Mouse (Mus musculus): ENCODE measurements around the gene Cpt1c.

The Cpt1c gene

DNA sequence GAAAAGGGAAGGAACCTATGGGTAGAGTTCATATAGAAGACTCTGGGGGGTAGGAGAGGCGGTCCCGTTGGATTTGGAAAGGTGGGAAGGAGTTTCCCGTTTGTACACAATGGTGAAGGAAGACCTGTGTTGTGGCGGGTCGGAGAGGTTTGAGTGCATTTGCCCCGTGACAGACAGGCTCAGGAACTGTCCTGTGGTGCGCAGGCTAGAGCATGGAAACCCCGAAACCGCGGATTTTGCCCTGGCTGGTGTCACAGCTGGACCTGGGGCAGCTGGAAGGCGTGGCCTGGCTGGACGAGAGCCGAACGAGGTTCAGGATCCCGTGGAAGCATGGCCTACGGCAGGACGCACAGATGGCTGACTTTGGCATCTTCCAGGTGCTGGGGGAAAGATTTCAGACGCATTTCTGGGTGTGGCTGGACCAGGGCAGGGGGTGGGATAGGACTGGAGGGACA lies 23.9 kb upstream of the Cpt1c start, which contains the start of gene Bcl2l12:
Gene Bcl2l12 (minus strand): TSS at position 212 of the 455 bp plus-strand sequence.
- no peak for DNase-seq

DNA sequence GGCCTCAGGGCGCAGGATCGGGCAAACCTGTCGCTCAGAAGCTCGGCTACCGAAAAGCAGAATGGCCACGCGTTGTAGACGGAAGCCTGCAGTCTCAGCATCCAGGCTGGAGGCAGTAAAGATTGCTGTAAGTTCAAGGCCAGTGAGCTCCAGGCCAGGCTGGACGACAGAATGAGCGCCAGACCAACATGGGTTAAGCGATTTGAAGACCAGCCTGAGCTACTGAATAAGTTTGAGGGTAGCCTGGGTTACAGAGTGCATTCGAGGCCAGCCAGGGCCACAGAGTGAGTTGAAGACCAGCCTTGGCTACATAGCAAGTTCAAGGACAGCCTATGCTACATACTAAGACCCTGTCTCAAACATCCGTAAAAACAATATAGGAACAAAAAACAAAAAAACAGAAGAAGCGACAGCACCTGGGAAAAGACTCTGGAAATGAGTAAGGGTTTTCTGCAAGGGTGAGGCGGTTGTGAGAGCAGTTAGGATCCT lies 23.3 kb upstream of the Cpt1c start:
- no peak for DNase-seq

DNA sequence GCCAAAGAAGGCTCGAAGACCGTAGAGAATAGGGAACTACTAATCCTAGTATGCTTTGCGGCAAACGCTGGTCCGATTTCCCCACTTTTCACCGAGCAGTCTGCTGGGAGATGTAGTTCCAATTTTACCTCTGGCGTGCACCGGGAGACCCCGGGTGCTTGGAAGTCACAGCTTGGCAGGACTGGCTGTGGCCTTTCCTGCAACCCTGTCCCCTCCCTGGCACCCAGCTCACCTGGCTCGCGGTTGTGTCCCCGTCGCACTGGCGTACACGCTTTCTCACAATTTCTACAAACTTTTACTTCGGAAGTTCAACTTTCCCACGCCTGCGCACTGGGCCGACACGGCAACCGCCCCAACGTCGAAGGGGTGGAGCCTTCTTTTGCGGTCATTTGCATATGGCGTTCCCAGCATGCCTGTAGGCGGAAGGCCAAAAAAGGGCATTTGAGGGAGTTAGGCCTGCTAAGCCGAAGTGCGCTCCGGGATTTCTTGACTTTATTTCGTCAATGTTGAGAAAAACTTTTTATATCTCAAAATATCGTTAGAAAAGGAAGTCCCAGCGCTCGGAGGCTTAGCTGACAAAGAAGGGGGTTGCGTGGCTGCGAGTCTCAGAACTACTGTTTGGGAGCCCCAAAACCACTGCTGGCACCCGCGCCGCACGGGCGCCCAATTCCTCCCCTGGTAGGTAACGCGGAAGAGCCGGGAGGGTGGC lies 22.7 kb upstream of the Cpt1c start, which contains the start of gene Irf3:
Gene Irf3 (plus strand): TSS at position 418 of the 709 bp plus-strand sequence.
- peak; percentile 94 for DNase-seq

DNA sequence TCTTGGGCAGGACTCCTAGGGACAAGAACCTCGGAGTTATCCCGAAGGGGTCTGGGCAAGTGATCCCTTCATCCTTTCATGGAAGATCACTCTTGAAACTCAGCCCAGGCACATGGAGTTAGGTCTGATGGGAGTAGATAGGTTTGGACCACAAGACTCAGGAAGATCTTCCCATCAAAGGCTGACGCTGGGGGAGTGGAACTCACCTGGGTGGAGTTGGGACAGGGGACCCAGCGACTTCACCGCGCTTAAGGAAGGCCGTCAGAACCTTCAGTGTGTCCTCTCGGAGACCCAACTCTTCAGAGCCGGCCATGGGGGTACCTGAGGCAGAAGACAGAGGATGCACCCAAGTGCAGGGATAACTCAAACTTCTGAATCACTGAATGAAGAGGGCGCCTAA lies 22.0 kb upstream of the Cpt1c start:
- DNase-seq, result no peak

DNA sequence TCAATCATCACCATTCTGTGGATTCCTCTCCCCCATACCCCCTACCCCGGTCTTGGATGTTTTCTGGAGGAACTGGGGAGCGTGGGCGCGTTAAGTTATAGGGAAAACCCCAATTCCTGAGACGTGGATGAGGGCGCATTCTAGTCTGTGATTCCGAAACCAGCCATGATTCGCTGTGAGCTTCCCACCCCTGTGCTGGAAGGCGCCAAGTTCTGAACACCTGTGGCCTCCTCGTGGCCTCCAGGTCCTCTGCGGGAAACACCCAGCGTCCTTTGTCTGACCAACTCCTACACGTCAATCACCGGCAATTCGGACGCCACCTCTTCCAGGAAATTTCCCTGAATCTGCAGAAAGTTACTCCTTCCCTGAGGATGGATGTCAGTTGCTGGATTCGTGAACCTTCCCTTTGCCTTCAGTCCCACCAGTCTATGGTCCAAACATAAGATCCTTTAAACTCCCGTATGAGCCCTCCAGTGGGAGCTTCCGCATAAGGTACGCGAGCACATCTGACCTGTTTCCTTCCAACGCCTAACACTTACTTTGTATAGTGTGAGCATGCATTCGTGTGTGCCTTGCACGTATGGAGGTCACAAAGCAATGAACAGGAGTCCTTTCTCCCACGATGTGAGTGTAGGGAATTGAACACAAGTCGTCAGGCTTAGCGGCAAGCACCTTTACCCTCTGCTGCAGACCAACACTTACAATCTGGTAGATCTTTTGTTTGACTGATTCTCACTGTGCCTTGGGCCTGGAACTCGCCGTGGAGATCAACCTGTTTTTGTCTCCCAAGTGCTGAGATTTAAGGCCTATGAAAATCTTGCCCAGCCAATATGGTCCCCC lies 12.4 kb upstream of the Cpt1c start:
- no peak for DNase-seq

DNA sequence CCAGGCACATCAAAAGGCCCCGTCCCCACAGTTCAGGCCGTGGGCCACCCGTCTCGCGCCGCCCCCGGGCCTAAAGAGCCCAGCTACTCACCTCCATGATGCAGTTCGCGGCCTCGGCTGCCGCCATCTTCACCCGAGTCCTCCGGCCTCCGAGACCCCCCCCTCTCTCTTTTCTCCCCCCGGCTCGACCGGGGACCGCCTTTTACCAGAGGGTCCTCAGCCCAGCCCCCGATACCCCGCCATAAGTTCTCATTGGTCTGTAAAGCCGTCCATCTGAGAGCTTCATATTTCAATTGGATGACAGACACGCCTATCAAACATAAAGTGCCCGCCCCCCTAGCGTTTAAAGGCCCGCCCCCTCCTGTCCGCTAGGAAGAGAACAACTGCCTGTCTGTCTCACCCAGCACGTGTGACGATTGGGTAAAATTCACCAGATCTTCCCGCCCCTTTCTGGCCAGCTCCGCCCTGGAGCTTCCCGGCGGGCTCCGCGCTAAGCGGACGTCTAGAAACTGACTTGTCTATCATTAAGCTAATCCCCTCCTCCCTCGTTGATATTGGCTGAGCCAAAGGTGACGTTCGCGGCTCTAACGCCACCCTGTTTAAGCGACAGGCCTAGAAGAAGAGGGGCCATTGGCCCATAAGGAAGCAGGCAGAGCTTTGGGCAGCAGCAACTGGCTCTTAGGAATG lies 11.7 kb upstream of the Cpt1c start, which contains the start of gene Prmt1:
Gene Prmt1 (minus strand): TSS at position 377 of the 687 bp plus-strand sequence.
- peak; percentile 98 for DNase-seq

DNA sequence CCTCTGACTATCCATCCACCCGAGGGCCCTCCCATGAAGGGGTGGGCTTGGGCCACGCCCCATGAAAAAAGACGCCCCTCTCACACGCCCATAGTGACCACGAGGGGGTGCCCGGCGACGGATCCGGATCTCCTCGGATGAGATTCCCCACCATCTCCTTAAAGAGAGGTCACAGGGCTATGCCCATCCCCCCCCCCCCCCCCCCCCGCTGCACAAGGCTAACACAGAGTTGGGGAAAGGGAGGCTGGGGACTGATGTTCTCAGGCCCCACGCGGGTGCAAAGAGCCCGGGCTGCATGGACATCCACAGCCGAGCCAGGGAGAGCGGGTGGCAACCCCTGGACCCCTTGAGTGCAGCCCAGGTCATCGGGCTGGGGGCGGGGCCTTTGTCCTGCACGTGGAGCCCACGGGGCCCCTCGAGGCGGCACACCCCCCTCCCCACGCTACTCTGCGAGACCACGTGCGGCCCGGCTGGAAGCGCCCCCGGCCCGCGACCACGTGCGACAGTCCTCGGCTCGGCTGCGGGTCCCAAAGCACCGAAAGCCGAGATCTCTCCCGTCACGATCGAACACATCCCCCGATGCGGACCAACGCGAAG lies 11.0 kb upstream of the Cpt1c start:
- peak; percentile 46 for DNase-seq

DNA sequence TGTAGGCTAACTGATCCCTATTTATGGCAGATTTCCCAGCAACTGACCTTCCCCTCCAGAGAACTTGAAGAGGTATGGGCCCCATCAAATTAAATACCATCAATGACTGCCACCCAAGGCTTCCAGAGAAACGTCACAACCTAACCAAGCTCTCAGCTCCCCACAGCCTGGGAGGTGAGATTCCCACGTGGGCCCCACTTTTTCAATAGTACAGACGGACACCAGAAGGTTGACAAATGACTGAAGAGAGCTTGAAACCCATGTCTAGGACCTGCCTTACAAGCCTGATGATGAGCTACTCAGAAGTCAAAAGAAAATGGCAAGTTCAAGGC lies 10.1 kb upstream of the Cpt1c start:
- DNase-seq, result no peak

DNA sequence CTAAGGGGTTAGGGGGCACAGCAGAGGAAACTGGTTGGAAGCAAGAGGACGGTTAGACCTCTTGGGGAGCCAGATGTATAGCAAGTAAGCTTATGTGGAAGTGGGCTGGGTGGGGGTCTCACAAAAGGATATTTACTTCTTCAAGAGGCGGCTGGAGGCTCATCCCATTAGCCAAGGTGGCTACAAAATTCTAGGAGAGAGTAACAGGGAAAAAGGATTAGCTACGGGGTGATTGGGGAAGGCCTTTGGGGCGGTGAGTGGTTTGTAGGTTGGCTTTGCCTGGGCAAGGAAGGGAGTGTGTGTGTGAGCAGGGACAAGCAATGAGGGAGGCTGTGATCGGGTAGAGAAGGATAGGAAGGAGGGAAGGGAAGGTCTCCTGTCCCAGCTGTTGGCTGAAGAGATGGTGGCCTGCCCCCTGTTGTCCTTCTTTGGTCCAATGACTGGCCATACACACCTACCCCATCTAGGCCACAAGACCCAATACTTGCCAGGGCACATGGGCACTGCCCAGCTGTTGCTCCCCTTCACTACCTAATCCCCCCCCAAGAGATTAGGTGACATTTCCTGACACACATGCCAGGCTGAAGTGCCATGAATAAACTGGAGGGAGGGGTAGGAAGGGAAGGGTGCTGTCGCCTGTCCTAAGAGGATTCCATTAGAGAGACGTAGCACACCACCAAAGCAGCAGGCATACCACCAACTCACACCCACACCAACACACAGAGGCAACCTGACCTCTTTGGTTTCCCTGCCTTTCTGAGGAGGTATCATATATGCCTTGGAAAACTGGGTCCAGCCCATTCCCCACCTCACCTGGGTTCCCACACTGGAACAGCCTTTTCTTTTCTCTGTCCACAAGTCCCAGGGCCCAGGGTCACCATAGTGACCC lies 9.5 kb upstream of the Cpt1c start:
- DNase-seq, result no peak

DNA sequence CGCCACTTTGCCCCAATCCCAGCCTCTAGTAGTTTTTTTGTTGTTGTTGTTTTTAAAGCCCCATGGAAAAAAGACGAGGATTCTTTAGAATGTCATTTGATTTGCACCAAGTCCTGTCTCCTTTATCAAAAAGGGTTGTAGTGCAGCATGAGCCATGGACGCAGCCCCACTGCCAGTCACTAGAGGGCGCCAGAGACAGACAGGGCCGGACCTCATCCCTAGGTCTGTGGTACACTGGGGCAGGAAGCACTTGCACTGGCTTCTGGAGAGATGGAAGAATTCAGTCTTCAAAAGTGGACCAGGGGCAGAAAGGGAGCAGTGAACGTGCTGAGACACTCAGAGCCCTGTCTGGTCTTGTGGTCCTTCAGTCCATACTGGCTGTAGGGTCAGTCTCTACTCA lies 8.4 kb upstream of the Cpt1c start:
- DNase-seq, result peak; percentile 72

DNA sequence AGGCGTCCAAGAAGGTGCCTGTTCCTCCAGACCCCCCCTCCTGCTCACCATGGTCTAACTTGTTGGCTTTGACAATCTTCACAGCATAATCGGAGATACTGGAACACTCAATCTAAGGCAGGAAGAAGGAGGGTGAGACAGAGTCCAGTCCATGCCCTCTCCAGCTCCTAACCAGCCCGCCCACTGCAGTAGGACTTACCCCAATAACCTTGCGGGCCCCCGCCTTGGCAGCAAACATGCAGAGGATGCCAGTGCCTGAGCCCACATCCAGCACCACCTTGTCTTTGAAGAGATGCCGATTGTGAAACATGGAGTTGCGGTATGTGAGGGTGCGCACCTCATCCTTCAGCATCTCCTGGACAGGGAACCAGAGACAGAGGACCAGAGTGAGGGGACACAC lies 6.9 kb upstream of the Cpt1c start:
- DNase-seq, result no peak

DNA sequence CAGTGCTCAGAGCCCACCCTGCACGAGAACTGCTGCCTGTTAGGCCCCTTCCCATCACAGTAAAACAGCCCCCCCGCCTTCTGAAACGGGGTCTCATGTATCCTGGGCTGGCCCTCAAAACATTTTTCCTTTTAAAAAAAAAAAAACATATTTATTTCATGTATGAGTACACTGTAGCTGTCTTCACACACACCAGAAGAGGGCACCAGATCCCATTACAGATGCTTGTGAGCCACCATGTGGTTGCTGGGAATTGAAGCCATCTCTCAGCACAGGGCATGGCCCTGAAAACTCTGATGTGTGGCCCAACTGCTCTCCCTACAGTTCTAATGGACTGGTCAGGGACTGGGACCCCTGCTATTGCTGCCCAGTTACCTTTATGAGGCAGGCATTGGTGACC lies 3.6 kb upstream of the Cpt1c start:
- no peak for DNase-seq

DNA sequence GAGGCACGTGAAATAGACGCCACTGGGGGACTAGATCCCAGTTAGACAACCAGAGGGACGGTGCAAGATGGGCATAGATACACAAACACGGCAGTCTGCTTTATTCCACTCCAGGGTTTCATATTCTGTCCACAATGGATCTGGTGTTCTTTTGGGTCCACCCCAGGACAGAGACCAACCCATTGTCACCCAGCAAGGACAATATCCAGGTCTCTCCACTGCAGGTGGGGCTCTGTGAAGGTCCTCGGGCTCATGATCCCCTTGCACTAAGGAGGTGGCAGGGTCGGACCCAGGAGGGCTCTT lies 417 bp upstream of the Cpt1c start:
- DNase-seq, result no peak

DNA sequence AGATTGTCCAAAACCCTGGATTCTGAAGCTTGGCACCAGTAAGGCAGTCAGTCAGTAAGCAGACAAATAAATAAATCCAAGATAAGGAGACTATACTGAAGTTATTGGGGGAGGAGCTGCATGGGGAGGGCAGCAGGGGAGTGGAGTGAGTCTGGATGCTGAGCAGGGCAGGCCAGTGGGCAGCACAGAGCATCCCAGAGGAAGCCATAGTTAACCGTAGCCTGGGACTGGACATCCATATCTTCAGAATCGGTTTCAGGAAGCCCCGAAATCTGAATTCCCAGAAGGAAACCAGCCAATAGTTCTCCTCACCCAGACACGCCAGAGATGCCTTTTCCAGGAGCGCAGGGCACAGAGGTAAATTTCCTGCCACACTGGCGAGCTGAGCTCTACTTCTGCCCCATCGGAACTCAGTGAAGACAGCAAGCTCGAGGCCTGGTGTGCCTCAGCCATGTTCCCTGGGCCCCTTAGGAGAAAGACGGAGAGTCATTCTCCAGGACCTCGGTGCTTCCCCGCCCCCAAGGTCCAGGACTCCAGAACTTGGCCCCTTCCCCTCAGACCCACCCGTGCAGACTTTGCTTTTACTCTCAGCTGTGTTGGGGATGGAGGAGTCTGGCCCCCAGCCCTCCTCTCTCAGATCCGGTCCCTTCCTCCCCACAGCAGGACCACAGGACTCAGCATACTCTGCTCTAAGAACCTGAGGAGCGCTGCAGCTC lies 1.1 kb downstream of the Cpt1c start:
- DNase-seq, result no peak

DNA sequence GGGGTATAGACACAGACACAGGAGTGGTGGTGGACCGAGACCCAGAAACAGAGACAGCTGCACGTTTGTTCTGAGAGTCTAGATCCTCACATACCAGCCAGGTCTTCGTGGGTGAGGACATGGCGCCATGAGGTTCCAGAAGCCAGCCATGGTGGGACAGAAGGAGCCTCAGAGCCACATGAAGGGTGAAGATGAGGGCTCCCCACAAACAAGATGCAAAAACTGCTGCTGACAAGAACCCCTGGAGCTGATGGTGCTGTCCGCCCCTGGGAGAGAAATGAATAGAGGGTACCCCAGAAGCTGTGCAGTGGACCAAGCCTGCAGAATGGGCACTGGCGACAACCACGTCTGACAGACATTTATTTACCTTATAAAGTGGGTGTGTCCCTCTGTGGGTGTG lies 3.5 kb downstream of the Cpt1c start:
- no peak for DNase-seq

DNA sequence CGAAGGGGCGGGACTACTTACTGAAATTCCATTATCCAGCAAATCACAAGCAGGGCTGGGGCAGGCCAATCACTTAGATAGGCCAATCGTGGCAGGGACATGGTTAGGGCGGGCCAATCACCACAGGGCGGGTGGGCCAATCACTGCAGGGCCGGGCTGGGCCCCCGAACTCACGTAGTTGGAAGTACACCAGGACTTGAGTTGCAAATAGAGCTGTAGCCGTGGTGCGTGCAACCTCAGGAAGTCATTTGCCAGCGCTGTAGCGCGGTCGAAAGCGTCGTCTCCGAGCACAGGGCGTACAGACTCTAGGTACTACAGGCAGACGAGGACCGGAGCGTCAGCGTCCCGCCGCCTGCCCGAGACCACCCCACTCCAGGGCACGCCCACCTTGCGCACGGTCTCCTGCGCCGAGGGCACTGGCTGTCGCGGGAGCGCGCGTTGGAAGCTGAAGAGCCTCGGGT lies 4.4 kb downstream of the Cpt1c start:
- DNase-seq, result peak; percentile 81

DNA sequence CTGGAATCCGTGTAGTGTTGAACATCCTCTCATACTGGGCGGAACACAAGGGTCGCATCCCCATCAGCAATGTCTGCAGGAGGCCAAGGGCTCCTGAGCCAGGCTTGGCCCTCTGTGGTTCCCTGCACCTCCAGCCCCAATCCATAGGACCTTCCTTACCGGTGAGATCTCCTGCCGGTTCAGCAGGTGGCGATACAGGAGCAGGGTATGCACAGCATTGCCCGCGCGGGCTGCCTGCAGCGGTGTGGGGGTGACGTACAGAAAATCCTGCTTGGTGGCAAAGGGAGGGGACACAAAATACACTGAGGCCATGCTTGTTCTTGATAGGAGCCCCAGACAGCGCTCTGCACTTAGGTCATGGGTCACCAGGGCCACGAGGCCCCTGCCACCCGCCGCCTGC lies 8.0 kb downstream of the Cpt1c start:
- DNase-seq, result no peak

DNA sequence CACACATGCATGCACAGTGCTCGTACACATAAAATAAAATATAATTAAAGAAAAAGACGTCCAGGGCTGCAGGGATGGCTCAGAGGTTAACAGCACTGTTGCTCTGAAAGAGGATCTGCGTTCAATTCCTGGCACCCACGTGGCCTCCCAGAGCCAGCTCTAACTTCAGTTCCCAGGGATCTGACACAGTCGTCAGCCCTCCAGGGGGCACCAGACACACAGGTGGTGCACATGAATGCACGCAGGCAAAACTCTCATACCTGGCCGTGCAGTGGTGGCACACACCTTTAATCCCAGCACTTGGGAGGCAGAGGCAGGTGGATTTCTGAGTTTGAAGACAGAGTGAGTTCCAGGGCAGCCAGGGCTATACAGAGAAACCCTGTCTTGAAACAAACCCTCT lies 8.7 kb downstream of the Cpt1c start:
- DNase-seq, result no peak

DNA sequence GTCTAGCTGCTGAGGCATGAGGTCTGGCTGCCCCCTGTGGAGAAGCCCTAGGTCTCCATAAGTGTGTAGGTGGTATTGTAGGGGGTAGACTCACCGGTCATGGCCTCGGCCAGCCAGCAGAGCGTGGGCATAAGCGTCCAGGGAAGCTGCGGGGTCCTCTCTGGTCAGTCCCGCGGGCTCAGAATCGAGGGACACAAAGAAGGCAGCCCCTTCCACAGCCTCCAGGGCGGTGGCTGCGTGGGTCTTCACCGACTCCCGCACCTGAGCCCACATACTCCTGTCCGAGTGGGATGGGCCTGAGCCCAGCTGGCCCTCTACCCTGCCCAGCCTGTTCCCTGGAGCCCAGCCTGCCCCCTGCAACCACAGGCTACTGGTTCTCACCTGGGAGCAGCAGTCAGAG lies 9.7 kb downstream of the Cpt1c start:
- no peak for DNase-seq

DNA sequence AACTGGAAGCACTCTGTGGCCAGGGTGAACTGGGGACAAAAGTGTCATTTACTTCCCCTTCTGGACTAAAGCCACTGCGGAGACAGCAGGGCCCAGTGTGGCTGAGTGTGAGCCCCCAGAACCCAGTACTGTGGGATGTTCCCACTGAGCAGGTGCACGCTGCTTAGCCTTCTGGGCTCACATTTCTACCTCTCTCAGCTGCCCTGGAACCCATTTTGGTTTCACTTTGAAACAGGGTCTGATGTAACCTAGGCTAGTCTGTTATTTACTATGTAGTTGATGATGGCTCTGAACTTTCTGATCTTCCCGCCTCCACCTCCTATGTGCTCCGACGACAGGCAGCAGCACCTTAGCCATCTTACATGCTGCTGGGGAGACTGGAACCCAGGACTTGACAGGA lies 11.8 kb downstream of the Cpt1c start:
- no peak for DNase-seq

DNA sequence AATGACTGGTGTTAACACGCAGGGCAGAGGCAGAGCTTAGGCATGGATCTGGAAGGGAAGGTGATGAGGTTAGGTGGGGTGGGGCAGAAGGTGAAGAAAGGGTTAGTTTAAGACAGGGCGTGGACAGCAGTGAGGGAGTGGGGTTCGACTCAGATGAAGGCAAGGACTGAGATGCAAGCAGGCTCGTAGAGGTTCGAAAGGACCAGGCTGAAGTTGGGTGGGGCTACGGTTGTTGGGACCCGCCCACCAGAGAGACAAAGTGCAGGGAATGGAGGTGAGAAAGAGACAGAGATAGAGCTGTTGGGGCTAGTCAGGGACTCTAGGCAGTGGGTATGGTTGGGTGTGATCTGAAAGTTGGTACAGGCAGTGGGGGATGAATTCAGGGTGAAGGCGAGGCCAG lies 12.3 kb downstream of the Cpt1c start:
- no peak for DNase-seq

Measured in right cerebral cortex, postnatal 25 days (tissue).